Mouse (Mus musculus): Measurements from ENCODE around the gene Mob3b.

- TF ChIP-seq POLR2A (IDR thresholded peaks at IDR 0.05; ENCODE audit: extremely low read depth, insufficient read depth, low read length), result no peak
- TF ChIP-seq CTCF (IDR thresholded peaks at IDR 0.05; ENCODE audit: low read depth, low read length), result no peak
Measured at GRCm38 (mm10) chr4:34963999-34964398, 193.3 kb downstream of the Mob3b start.

All from liver, adult 2 months (tissue).